Mouse (Mus musculus): Measurements from ENCODE around the gene Tppp2.

Gene Tppp2

DNA sequence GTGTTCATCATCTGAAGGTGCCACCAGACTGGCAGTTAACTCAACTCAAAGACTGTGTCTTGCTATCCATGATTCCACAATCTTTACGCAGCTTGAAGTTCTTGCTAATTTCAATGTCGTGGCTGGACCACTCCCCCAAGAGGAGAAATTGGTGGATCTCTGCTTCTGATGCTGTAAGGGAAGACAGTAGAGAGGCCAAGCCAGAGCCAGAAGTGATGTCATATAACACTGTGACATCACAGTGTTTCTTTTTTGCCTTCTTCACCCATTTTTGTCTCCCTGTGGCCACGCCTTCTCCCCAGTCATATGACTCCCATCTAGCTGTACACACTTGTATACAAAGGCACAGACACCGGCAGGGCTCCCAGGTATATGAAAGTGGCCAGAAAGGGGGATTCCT is at the start of gene Tppp2:
Tppp2 (plus strand) TSS at position 301 of the 400 bp plus-strand sequence.
- DNase-seq, result no peak

DNA sequence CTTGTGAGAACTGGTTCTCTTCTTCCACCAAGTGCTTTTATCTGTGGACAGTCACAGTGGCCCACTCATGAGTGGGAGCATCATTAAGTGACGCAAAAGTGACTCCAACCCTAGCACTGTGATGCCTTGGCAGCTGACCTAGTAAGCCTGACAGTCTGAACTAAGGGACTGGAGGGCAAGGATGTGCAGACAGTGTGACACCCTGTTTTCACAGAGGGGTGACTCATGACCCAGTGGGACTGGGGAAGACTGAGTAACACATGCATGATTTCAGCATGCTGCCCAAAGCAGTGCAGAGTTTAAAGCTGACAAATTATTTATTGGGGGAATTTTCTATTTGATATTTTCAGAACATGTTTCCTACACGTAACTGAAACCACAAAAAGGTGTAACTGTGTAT is 47.5 kb upstream of the Tppp2 start:
- DNase-seq, result no peak

DNA sequence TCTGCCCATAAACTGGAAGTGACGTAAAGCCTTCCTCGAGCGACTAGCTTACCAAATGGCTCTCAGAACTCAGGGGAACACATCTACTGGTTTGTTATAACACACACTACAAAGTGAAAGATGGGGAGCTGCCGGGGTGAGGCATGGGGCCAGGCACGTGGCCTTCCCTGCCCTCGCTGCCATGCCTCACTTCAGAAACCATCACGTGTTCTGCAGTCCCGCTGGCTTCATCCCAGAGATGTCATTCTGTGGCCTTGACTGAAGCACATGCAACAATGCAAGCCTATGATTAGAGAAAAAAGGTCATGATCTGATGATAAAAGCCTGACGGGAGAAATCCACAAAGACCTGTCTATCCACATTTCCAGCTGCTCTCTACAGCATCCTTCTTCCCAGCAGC is 46.5 kb upstream of the Tppp2 start:
- no peak for DNase-seq

DNA sequence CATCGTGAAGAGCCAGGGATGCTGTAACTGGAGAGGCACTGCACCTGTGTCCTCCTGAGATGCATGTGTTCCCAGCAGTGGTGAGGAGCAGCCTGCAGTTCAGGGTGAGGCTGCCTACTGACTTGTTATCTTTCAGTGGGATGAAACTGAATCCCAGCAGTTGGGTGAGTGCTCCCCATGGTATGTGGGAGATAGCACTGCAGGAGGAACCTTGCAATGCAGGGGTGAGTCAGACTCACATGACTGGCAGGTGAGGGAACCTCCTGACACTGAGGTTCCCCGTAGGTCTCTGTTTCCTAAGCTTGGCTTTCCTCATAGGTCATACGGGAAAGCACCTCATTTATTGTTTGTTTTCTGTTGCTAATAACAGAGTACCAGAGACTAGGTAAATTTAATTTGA is 40.7 kb upstream of the Tppp2 start:
- DNase-seq, result no peak

DNA sequence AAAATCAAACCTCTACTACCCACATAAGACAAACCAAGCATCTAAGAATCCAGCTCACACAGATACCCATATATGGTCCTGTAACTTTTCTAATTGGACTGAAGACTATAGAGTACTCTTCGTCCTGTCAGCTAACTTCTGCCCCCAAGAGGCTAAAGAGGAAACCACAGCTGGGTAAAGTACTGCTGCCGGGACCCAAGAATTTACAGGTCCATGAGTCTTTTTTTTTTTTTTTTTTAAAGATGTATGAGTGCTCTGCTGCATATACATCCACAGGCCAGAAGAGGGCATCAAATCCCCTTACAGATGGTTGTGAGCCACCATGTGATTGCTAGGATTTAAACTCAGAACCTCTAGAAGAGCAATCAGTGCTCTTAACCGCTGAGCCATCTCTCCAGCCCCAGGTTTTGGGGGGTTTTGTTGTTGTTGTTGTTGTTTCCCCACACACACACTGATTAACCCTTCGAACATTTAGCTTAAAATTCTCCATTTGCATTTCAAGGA is 34.6 kb upstream of the Tppp2 start:
- DNase-seq, result peak; percentile 50

DNA sequence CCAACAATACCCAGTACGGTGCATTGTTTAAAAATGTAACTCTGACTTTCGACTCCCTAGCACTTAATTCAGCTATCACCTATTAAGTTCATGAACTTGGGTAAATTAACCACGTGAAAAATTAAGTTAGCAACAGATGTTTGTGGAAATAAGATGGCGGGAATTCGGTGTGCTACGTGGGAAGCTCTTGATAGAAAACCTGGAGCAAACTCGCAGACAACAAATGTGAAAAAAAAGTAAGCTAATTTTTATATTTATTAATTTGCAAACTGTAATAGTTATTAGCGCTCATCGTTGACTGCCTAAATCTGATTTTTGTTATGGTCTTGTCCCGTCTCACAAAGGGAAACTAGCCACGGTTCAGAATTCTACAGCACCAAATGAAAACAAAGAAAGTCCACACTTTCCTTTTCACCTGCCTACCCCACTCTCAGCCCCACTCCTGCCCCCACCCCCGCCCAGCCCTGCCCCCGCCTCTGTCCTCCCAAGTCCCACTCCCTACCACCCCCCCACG is 34.1 kb upstream of the Tppp2 start:
- no peak for DNase-seq

DNA sequence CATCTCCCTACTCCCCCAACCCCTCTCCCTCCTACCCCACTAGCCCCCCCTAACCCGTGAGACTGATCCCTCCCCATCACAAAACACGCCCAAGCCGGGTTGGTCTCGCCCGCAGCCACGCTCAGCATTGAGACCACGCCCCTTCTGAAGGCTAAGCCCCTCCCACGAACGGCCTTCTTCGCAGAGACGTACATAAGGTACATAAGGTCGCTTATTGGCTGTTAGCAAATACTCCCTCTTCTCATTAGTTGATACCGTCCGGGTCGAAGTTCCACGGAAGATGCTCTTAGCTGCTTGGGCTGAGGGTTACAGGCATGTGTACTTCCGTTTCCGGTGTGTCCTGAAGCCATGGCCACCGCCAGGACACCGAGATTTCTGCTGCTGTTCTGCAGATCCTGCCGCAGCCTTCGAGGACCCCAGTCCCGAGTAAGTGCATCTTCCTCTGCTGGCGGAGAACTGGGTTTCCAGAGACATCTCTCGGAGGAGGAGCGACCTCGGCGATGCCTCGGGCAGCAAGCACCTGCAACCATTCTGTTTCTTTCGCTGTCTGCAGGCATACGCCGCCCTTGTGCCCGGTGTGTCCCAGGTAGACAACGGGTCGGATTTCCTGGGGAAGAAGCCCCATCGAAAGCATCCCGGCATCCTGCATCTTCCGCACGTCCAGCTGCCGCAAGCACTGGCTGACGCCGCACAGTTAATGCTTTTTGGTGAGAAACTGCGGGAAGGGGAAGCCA is 33.5 kb upstream of the Tppp2 start, which contains the start of gene Mettl17:
Mettl17 (plus strand) TSS at position 245 of the 734 bp plus-strand sequence.
- peak; percentile 90 for DNase-seq

DNA sequence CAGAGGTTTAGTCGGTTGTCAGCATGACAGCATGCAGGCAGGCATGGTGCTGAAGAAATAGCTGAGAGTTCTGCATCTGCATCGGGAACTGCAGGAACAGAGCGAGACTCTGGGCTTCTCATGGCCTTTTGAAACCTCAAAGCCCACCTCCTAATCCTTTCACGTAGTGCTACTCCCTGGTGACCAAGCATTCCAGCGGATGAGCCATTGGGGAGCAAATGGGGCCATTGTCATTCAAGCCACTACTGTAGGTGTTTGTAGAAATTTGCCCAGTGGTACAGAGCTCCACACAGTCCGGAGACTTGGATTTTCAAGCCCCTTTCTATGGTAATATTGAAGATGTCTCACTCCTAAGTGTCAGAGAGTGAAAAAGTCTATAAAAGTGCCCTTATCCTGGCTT is 32.2 kb upstream of the Tppp2 start:
- DNase-seq, result no peak

DNA sequence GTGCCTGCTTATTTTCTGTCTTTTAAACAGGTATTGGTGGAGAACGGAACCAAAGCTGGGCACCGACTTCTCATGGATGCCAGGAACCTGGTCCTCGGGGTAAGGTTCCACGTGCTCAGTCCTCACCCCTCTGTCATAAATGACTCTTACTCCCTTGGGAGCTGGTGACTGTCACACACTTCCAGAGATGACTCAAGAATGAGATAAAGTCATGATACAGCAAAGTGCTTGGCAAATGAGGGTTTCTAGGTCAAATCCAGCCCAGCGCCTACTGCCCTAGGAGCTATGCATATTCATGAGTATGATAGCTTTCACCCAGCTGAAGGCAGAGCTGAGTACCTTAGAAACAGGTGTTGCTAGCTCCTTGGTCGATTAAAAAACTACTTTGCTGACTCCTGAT is 28.4 kb upstream of the Tppp2 start:
- DNase-seq, result no peak

DNA sequence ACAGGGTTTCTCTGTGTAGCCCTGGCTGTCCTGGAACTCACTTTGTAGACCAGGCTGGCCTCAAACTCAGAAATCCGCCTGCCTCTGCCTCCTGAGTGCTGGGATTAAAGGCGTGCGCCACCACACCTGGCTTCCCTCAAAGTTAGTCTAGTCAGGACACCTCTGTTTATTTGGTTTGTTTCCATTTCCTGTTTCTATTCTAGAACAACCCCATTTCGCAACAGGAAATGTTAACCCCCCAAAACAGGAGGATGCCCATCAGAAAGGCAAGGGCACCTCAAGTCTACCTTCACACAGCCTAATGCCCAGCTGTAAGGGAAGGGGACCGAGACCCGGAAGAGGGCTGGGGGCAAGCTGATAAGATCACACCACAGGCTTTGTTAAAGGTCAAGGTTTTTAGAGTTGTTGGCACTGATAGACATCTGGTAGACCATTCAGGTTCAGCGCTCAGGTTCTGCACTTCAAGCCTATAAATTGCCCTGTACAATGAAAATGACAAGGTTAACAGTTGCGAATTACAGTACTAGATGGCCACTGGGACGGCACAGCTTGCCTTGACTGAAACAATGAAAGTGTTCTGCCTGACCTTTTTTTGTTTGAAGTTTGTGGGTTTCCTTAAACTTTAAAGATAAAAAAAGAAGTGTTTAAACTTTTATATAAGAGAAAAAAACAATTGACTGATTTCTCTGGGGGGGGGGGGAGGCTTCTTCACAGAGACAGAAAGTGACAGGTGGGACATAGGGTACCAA is 25.9 kb upstream of the Tppp2 start, which contains the start of gene Slc39a2:
Slc39a2 (plus strand) TSS at position 699 of the 749 bp plus-strand sequence.
- DNase-seq, result no peak

DNA sequence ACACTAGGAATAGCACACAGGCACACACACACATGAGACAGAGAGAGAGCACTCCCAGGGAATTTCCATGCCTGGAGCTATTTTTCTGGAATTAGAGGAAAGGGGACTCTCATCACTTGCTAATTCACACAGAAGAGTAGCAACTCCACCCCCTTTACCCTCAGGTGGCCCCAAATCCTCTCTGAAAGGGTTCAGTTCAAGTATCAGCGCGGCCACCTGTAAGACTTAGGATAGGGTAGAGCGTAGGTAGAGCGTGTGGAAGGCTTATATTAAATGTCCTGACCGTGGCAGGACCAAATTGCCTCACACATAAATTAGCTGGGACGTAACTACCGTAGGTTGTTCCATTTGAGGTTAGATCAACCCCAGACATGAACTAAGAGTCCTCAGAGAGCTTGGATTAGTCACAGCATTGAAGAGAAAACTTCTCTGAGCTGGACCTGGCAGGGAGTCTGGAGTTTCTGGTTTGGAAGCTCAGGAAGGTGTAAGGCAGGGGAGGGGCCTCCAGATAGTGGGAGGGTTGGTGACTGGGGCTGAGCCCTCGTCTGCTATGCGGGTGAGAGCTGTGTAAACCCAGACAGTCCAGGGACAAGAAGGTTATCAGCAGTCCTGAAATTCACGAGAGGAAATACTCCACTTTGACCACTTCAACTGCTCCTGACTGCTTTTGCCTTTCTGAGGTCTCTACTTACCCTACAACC is 25.0 kb upstream of the Tppp2 start:
- DNase-seq, result no peak

DNA sequence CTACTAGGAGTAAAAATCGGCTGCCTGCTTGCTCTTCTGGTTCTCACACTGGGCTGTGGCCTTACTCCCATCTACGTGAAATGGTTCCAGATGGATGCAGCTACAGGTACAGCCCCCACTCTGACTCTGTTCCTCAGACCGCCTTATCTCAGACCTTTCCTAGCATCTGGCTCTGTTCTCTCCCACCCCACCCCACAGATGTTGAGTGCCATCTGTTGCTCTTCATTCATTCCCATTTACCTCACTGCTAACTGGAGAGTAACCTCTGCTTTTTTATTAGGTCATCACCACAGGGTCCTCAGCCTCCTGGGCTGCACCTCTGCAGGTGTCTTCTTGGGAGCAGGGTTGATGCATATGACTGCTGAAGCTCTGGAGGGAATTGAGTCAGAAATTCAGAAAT is 24.4 kb upstream of the Tppp2 start:
- DNase-seq, result no peak

DNA sequence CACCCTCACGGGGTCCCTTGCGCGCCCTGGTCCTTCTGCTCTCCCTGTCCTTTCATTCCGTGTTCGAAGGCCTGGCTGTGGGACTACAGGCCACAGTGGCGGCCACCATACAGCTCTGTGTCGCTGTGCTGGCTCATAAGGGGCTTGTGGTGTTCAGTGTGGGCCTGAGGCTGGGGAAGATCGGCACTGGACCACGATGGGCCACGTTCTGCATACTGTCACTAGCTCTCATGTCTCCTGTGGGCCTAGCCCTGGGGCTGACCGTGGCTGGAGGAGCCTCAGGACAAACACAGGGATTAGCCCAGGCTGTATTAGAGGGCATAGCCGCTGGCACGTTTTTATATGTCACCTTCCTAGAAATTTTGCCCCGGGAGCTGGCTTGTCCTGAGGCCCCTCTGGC is 23.2 kb upstream of the Tppp2 start:
- DNase-seq, result no peak

DNA sequence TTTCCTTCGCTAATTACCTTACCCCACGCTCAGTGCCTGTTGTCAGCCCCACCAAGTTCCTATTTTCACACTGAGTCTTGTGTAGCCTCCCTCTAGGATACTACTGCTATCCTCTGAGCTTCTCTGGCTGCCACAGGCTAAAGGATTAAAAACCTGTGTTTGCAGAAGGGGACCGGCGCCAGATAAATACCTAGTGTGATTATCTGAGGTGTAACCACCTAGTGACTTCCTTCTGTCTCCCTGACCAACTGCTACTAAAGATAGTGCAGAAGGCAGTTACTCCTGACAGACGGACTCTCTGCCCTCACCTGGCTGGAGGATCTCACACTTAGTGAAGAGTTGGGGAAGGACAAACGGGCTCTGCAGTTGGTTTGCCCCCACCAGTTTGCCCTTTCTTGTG is 22.2 kb upstream of the Tppp2 start:
- DNase-seq, result no peak

DNA sequence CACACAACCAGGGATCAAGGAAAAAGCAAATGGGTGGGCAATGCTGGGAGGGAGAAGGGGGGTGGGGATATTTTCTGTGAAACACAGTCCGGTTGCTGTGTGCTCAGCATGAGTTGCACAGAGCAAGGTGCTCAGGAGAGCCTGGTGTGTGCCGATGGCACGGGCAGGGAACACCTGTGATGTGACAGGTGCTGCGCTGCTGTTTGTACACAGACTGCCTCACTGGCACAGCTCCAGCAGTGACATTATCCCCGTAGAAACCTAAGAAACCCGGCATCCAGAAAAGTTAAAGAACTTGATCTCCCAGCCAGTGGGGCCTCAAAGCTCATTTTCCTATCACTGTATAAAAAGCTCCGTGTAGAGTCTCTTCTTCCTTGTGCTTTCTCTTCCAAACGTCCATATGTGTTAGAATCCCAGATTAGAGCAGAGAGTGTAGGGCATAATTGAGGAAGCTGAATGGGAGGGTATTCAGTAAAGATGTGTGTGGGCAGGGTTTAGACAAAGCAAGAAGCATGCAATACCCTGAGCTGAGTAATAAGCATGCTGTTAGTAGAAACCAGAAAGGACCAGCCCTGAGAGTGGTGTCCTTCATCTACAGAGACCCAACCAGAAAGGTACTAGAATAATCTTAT is 21.6 kb upstream of the Tppp2 start:
- DNase-seq, result no peak

DNA sequence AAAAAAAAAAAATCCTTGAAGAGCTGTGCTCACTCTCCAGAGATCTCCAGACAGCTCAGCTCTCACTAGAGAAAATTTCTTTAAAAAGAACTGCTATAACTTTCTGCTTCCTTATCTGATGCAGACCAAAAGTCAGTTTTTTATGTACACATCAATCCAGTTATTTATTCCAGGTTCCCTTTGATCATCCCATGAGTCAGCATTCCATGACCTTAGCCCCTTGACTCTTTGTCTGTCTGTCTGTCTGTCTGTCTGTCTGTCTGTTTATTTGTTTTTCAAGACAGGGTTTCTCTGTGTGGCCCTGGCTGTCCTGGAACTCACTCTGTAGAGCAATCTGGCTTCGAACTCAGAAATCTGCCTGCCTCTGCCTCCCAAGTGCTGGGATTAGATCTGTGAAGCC is 18.9 kb upstream of the Tppp2 start:
- DNase-seq, result no peak

DNA sequence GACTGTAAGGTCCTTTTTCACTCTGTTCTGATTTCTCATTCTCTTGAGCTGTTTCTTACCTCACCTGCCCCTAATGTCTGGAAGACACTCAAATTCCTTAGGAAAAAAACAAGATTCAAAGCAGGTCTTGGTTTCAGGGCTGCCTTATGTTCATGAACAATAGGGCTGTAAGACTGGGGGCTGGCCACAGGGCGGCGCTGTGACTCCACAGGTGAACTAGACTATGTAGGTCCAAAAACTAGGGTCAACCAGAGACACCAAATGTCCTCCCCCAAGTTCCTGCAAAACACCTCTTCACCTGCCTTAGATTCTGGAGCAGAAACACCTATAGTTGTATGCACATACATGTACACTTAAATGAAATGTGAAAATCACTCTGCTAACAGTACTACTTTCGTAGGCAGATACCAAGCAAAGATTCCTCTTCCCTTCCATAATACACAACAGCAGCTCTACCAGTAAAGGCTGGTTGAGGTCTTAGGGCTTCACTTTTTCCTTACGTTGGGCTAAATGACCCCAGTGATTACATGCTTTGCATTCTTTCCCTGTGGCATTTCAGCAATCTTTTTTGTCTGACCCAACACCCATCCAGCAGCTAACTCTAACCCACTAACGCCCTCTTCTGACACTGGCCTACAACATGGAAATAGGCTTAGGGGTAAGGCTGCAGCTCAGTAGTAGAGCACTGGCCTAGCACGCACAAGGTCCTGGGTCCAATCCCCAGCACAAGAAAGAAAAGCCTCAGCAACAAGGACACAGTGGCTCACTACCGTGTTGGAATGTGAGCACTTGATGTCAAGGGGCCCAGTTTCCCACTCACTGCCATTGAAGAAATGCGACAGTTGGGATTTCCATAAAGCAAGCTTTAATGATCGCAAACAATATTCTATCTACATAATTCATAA is 15.2 kb upstream of the Tppp2 start:
- DNase-seq, result peak; percentile 73

DNA sequence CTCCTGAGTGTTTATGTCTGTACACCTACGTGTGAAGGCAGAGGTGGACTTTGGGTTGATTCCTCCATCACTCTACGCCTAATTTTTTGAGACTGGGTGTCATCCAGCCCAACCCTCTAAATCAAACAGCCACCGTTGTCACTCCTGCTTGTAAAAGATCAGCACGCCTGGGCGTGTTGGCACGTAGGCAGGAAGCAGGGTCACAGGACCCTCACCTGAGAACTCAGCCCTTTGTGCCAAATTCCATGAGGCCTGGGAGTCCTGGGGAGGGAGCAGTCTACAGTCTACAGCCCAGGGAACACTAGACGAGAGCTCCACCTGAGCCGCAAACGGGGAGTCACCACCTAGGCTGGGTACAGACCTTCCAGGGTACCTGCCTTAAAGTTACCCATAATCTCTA is 14.4 kb upstream of the Tppp2 start:
- DNase-seq, result no peak

DNA sequence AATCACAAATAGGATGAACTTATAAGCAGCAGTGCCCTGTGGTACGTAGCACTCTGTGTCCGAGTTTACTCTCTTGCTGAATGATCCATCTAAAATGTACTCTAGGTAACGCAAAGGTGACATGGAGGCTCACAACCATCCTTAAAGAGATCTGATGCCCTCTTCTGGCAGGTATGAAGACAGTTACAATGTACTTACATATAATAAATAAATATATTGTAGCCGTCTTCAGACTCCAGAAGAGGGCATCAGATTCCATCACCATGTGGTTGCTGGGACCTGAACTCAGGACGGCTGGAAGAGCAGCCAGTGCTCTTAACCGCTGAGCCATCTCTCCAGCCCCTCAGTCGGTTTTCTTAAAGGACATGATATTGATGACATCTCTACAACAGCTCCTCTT is 13.5 kb upstream of the Tppp2 start:
- no peak for DNase-seq

DNA sequence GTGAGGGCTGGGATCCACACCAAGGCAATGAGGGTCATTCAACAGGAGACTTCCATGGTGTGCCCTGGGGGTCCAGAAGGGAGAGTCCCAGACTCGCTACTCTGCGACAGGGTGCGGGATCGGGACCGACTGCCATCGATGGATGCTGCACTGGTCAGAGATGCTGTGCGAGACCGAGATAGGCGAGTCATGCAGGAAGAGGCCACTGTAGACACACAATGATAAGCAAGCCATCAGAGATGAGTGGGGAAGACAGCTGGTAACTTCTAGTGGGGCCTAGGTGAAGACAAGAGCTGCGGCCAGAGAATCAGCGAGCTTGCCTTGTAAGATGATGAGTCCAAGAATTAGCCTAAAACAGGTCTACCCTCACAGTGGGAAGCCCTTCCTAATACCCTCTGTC is 12.1 kb upstream of the Tppp2 start:
- DNase-seq, result no peak

DNA sequence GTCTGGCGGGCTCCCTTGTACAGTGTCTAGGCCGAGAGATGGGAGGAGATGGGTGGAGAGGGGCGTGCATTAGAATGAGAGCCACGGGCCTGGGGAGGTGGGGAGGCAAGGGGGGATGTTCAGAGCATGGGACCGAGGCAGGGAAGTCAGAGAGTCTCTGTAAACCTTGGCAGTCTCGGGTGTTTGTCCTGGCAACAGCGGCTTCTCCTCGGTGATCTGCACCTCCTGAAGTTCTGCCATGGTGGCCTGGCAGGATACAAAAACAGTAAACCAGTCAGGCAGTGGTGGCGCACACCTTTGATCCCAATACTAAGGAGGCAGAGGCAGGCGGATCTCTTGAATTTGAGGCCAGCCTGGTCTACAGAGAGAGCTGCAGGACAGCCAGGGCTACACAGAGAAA is 6.9 kb upstream of the Tppp2 start:
- no peak for DNase-seq

Data from cerebellum, adult 11 months (tissue).